Mouse (Mus musculus) lung, postnatal 0 days (tissue): ENCODE measurements at regions not wholly inside any gene's neighbourhood (a gene's known extent, or its start where the extent isn't known, plus 50 kb on each side); places are given as distances from the start of the nearest gene placed in this dataset.

Experiments
- ATAC-seq: fragments of 200-750 bp; cut with Nextera tagmentation; 2 replicates; pipeline ENCODE4 v1.8.0; 2017; ENCODE audit warnings: moderate library complexity
- DNase-seq: peaks from one replicate; pipeline ENCODE4 v3.0.0-alpha.2; 2016; ENCODE audit warnings: low spot score
- H3K27ac ChIP-seq: fragments of 300-500 bp; sonication (generic); 2 replicates; pipeline ENCODE4 v1.5.1; 2014; ENCODE audit warnings: antibody characterized with exemption, mild to moderate bottlenecking, low read length, mixed read lengths
- H3K27me3 ChIP-seq: fragments of 300-500 bp; sonication (generic); replicated peaks from 2 replicates; pipeline ENCODE4 v1.6.1; 2014; ENCODE audit warnings: low read length, mixed read lengths; ENCODE audit not compliant: insufficient read depth
- H3K36me3 ChIP-seq: fragments of 300-500 bp; sonication (generic); 2 replicates; pipeline ENCODE4 v1.6.1; 2014; ENCODE audit warnings: low read length, mixed read lengths; ENCODE audit not compliant: insufficient read depth
- H3K4me1 ChIP-seq: fragments of 300-500 bp; sonication (generic); 2 replicates; pipeline ENCODE4 v1.6.1; 2014; ENCODE audit warnings: antibody characterized with exemption, low read depth, low read length, mixed read lengths; ENCODE audit not compliant: insufficient read depth
- H3K4me2 ChIP-seq: fragments of 300-500 bp; sonication (generic); replicated peaks from 2 replicates; pipeline ENCODE4 v1.6.1; 2014; ENCODE audit warnings: low read depth, mild to moderate bottlenecking, low read length, moderate library complexity, mixed read lengths
- H3K4me3 ChIP-seq: fragments of 300-500 bp; sonication (generic); 2 replicates; pipeline ENCODE4 v1.5.1; 2014; ENCODE audit warnings: low read depth, low read length
- H3K9ac ChIP-seq: fragments of 300-500 bp; sonication (generic); replicated peaks from 2 replicates; pipeline ENCODE4 v1.6.1; 2014; ENCODE audit warnings: low read depth, mild to moderate bottlenecking
- H3K9me3 ChIP-seq: fragments of 300-500 bp; sonication (generic); 2 replicates; pipeline ENCODE4 v1.6.1; 2016; ENCODE audit warnings: low read length, mixed read lengths
- CTCF ChIP-seq: IDR thresholded peaks from 2 replicates; pipeline ENCODE4 v1.5.1; 2016; ENCODE audit warnings: antibody characterized with exemption, mild to moderate bottlenecking
- EP300 ChIP-seq: IDR thresholded peaks from 2 replicates; pipeline ENCODE4 v1.6.1; 2016; ENCODE audit warnings: antibody characterized with exemption, mild to moderate bottlenecking, control low read depth
- WGBS: fragments of 180-500 bp; shearing (Covaris S2); extraction: QIAGEN DNeasy Blood & Tissue Kit; methylation state at CpG from one replicate; pipeline ENCODE4 v1.1.7; 2014; 5-methylcytosine and 5-hydroxymethylcytosine counted together

DNA sequence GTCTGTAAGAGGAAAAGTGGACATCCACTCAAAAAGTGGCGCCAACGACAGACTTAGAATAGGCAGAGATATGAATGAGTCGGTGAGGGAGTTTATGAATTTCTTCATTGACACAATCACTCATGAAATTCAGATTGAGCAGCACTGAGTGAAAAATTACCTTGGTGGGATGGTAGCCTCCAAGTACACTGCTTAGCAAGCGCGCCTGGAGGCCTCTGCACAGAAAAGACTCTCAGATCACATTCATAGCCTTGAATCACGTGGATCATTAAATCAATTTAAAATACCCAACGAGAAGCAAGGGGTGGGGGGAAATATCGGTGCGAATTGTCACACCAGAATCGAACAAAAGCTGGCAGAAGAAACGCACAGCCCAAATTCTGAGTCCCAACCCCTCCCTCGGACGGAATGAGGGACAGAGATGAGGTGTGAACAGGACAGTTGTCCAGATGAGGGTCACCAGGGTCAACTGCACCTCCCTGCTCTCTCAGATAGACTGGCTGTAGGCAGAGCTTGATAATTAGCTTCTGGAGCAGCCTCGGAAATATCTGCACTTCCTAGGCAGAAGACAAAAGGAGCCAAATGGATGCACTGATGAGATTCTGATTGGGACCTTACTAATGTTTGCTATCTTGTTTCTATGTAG lies 113.5 kb upstream of the Cdkn3 start:
- TF ChIP-seq CTCF (no peak), EP300 (no peak)
- ATAC-seq (no peak), DNase-seq (no peak)
- 74% methylated on average over 14 of the region's 14 CpGs for WGBS
- H3K27ac ChIP-seq: no peak overlapping the region
- no peak overlapping the region for H3K4me3 ChIP-seq
- no peak overlapping the region for H3K9ac ChIP-seq
- H3K9me3 ChIP-seq: no peaks in the 10 kb centered on the region
- no peaks in the 10 kb centered on the region for H3K4me1 ChIP-seq
- H3K27me3 ChIP-seq: no peaks in the 10 kb centered on the region
- no peaks in the 10 kb centered on the region for H3K36me3 ChIP-seq
- no peak overlapping the region for H3K4me2 ChIP-seq

DNA sequence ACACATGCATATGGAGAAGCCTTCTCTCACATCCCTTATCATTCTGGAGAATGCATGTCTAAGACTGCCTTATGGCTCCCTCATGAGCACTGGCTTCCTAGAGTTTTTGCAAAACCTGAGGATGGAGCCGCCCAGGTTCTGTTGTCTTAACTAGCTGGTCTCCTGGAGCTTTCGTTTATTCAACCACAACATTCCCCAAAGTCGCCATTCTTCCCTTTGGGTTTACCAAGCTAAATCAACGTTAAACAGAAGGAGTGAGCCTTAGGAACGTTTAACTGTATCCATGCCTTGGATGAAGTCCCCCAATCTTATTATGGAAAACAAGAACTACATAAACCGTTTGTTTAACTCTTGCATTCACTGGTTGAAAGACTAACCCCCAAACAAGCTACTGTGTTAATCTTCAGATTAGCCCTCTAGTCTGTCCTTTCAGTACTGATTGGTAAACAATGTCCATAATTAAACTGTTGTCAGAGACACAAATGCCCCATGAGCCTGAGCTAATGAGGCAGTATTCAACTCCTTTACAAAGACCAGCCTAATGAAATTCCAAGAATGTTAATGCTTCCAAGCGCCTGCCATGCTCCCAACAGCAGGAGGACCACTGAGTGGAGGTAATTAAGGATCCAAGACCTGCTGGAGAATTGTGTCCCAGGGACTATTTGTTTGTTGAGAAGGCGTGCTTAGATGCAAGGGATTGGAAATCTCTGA lies 121.1 kb upstream of the Cdkn3 start:
- Histone ChIP-seq H3K9me3 (no peaks in the 10 kb centered on the region), H3K4me1 (peaks cover 7% of the 10 kb centered on the region; the same call in 1 of the 2 replicates), H3K27me3 (no peaks in the 10 kb centered on the region), H3K4me3 (no peak overlapping the region), H3K4me2 (no peak overlapping the region), H3K27ac (no peak overlapping the region), H3K9ac (no peak overlapping the region), H3K36me3 (no peaks in the 10 kb centered on the region)
- 46% methylated on average over 8 of the region's 8 CpGs for WGBS
- ATAC-seq: no peak
- no peak for DNase-seq
- no peak for TF ChIP-seq CTCF
- TF ChIP-seq EP300: no peak

DNA sequence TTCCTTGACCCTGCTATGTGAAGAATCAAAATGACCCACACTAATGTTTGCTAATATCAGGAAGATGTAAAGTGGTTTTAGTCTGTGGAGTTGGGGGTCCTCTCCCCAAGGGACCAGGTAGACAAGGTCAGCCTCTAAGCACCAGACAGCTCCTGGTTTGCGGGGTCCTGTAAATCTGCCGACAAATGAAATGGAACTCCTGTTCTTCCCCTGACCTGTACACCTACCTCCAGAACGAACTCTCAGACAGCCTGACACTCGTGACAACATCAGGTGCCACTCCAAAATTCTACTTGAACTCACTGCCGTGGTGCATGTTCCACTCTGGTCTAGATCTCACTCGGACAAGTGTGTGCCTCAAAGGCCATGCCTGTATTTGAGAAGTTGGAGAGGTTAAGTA lies 121.8 kb upstream of the Cdkn3 start:
- 67% methylated on average over 6 of the region's 6 CpGs for WGBS
- Histone ChIP-seq H3K27ac (no peak overlapping the region), H3K9ac (no peak overlapping the region), H3K4me1 (peaks cover 7% of the 10 kb centered on the region; the same call in 1 of the 2 replicates), H3K36me3 (no peaks in the 10 kb centered on the region), H3K9me3 (no peaks in the 10 kb centered on the region), H3K4me2 (no peak overlapping the region), H3K4me3 (no peak overlapping the region), H3K27me3 (no peaks in the 10 kb centered on the region)
- TF ChIP-seq EP300: no peak
- no peak for TF ChIP-seq CTCF
- DNase-seq (no peak), ATAC-seq (no peak)

DNA sequence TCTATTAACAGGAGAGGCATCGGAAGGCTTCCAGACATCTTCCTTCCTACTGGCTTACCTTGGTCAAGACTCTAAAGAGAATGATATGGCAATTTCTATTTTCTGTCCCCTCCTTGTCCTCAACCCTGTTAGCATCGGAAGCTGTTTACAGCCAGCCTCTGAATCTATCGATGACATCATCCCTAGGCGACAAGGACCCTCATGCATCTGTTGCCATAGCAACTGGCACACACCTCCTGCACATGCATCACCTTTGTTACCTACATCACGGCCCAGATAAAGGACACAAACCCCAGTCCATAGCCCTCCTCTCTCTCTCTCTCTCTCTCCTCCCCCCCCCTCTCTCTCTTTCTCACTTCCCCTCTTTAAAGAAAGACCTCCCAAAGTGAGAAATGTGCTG lies 123.1 kb upstream of the Cdkn3 start:
- TF ChIP-seq CTCF (no peak), EP300 (no peak)
- no peaks in the 10 kb centered on the region for H3K36me3 ChIP-seq
- no peak overlapping the region for H3K27ac ChIP-seq
- no peak overlapping the region for H3K4me3 ChIP-seq
- 77% methylated on average over 5 of the region's 5 CpGs for WGBS
- no peaks in the 10 kb centered on the region for H3K9me3 ChIP-seq
- no peak overlapping the region for H3K9ac ChIP-seq
- no peak overlapping the region for H3K4me2 ChIP-seq
- no peak for DNase-seq
- ATAC-seq: no peak
- H3K27me3 ChIP-seq: no peaks in the 10 kb centered on the region
- H3K4me1 ChIP-seq: peaks cover 7% of the 10 kb centered on the region; the same call in 1 of the 2 replicates

DNA sequence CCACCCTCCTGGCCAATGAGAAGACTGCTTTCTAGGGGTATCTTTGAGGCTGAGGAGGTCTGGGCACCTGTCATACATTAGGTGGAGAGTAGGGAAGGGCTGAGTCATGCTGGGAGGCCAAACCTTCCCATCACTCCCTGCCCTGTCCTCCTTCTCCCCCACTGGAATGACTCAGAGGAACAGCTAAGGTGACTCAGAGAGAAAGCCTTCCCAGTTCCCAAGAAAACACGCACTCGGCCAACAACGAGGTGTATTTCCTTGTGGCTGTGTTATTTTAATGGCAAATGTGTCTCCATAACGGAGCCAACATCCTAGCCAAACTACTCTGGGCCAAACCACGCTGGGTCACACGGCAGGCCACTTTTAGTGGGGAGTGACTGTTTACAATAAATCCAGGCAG lies 124.0 kb upstream of the Cdkn3 start:
- Histone ChIP-seq H3K27me3 (no peaks in the 10 kb centered on the region), H3K9me3 (no peaks in the 10 kb centered on the region), H3K9ac (no peak overlapping the region), H3K4me3 (no peak overlapping the region), H3K4me2 (no peak overlapping the region), H3K36me3 (no peaks in the 10 kb centered on the region), H3K27ac (no peak overlapping the region), H3K4me1 (peaks cover 7% of the 10 kb centered on the region; the same call in 1 of the 2 replicates)
- 48% methylated on average over 6 of the region's 6 CpGs for WGBS
- peak; percentile 51 for TF ChIP-seq EP300
- no peak for TF ChIP-seq CTCF
- ATAC-seq (peak; percentile 73), DNase-seq (peak; percentile 72)

DNA sequence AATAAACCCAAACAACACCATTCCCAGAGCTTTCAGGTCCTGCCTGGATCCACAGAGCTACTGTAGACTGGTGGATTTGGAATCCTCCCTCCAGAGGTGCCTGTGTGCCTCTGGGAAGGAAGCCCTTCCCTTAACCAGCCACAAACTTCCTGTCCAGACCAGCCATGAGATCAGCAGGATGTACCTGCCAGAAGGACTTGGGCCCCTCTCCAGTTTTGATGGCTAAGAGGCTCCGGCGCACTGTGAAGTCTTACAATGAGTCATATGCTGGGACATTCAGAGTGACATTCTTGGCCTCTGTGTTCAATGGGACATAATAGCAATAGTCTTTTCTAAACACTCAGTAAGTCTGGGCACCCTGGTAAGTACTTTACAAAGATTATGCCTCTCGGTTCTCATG lies 125.0 kb upstream of the Cdkn3 start:
- H3K4me3 ChIP-seq: no peak overlapping the region
- H3K9me3 ChIP-seq: no peaks in the 10 kb centered on the region
- DNase-seq: peak; percentile 82
- H3K27ac ChIP-seq: no peak overlapping the region
- WGBS: 23% methylated on average over 3 of the region's 3 CpGs
- no peak overlapping the region for H3K4me2 ChIP-seq
- H3K9ac ChIP-seq: no peak overlapping the region
- TF ChIP-seq CTCF (no peak), EP300 (peak; percentile 95)
- ATAC-seq: peak; percentile 92
- H3K4me1 ChIP-seq: peaks cover 7% of the 10 kb centered on the region; the same call in 1 of the 2 replicates
- no peaks in the 10 kb centered on the region for H3K36me3 ChIP-seq
- no peaks in the 10 kb centered on the region for H3K27me3 ChIP-seq
